Mouse (Mus musculus) layer of hippocampus, adult 18-20 months (tissue): ENCODE results near the gene Wipi1. TPM values are rescaled to one million over a fixed set of nuclear protein-coding genes. Genes with fewer than 3 reads are reported as not detected.

ENCODE experiments used
- DNase-seq, 2 experiments: peaks; one replicate each; pipeline ENCODE4 v3.0.0; 2022; ENCODE audit warnings: low spot score in 2 of 2
- total RNA-seq, 2 experiments: library from RNA; stranded (reverse); gene quantifications; 2 replicates each; pipeline ENCODE4 v1.2.3; 2021

Wipi1 gene
- total RNA-seq, 2 experiments from 2014 or later = 21.1 to 21.6 TPM

DNA sequence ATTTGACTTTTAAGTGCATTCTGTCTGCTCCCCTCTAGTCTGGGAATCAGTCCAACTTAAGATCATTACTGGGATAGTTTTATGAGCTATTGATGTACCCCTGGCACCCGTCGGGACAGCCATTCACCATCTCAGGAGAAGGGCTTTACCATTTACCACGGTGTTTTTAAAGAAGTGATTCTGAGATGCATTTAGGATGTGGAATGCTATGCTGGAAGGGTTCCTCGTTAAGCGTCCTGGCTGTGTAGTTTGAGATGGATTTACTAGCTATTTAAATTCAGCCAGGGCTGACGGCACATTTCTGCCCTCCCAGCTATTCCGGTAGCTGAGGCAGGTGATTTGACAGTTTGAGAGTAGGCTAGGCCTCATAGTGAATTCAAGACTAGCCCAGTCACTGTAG is 67.3 kb downstream of the Wipi1 start:
- no peak for DNase-seq

DNA sequence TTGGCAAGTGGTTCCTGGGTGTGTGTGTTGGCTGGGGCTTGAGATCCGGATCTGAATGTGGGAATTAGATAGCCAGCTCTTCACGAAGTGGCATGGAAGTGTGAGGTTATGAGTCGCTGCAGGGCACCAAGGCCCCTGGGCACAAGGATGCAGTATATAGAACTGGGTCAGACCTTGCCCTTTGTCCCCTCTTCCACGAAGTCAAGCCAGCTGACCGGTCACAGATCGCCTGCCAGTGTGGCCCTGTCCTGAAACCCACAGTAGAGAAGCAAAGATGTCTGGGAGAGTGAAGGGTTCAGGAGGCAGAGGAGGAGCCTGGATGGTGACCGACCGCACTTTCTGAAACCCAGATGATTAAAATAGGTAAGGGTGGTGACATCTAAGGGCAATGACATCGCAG is 68.3 kb downstream of the Wipi1 start:
- DNase-seq = no peak

DNA sequence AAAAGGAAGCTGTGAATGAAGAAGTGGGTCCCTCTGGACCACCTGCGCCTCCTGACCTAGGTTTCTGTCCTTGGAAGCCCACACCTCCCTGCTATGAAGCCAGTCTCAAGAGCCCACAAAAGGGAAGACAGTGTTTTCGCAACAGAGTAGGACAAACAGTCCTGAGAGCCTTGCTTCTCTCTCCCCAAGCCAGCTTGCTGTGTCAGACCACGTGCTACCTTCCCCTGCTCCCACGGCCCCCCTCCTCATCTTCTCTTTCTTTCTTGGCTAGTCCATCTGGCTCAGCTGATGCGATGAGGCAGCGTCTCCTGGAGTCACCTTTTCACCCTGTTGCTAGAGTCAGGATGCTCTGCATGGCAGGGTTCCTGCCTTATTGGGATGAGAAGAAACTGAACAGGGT is 72.5 kb downstream of the Wipi1 start:
- DNase-seq = no peak

DNA sequence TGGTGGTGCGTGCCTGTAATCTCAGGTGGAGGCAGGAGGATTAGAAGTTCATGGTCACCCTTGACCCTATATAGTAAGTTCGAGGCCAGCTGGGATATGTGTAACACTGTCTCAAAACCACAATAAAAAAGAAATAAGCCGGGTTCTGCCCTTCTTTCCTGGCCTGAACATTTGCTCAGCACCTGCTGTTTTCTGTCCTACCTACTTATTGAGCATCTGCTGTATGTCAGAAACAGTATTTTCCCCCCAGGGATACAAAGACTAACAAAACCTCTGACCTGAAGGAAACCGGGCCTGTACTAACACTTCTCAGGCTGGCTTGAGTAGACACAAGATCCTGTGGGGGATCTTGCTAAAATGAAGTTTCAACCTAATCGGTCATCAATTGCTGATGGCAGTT is 74.8 kb downstream of the Wipi1 start:
- no peak for DNase-seq

DNA sequence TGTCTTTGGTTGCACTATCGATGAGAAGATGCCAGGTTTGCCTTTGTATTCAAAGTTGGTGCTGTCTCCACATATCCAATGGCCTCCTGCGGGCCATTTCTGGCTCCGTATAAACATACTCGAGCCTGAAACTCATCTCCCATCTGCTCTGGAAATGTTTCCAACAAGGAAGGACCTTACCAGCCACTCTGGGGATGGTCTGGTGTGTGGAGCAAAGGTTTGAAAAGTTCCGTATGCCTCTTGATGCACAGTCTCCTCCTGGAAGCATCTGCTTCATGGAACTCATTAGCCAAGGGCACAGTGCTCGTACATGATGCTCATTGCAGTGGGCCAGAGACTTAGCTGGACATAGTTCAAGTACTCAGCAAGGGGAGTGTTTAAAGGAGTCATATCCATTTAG is 75.8 kb downstream of the Wipi1 start:
- DNase-seq = no peak

DNA sequence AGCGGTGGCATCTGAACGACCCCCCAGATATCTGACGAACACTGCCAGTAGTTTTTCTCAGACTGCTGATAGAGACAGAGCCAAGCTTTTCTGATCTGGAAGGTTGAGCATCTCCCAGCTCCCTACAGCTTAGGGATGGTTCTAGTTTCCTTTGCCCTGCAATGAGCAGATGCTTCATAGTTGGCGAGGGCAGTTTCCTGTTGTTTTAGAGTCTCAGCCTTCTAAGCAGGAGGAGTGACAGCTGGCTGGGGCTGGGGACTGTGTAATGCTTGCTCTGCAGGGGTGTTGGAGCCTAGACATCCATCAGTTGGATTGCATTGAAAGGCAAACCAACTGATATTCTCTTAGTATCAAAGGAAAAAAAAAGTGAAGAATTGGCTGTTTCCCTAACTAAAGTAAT is 81.7 kb downstream of the Wipi1 start:
- DNase-seq = peak; percentile 5 to 7

DNA sequence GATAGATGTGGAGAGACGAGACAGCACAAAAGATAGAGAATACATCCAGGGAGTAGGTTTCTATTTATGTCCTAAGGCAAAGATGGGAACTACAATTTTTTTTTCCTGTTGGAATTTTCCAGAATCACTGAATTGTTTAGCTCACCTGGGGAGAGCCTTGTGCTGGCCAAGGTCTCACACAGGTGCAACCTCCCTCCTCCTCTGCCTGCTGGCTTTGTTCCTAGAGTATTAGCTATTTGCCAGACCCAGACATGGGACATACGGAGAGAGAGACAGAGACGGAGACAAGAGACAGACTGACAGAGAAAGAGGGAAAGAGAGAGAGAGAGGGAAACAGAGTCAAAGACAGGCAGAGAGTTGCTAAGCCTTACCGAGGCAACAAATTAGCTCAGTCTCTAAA is 86.2 kb downstream of the Wipi1 start:
- no peak for DNase-seq

DNA sequence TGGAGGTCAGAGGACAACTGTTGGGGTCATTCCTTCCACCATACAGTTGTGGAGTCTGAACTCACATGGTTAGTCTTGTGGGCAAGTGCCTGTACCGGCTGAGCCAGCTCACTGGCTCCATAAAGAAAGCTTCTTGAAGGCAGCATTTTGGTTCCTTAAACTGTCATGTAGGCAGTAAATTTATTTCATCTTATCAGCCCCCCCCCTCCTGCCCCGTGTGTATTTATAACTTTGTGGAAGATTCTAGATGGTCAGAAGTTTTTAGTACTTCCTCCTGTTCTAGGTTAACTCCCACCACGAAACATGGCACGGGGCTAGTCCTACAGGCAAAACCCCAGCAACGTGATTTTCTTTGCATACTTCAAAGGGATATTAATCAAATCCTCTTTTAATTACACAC is 86.9 kb downstream of the Wipi1 start:
- DNase-seq = no peak

Other genes starting within 250 kb of the Wipi1 start
- gene Gna13, start 249.1 kb downstream of the Wipi1 start, total RNA-seq = 10 to 100 TPM; 55.5 to 59.9 TPM
- not detected for gene 9930022D16Rik, start 198.1 kb downstream of the Wipi1 start, total RNA-seq
- gene Amz2, start 186.0 kb downstream of the Wipi1 start, total RNA-seq = 10 to 100 TPM; 56.2 to 56.7 TPM
- gene Arsg, start 138.6 kb downstream of the Wipi1 start, total RNA-seq = 10 to 100 TPM; 15.1 to 17.4 TPM
- gene Slc16a6, start 138.4 kb downstream of the Wipi1 start, total RNA-seq = 1 to 10 TPM; 5.9 to 6.1 TPM
- gene Prkar1a, start 37.4 kb upstream of the Wipi1 start, total RNA-seq = 100 to 1,000 TPM; 567 to 586 TPM
- gene Fam20a, start 110.3 kb upstream of the Wipi1 start, total RNA-seq = 10 to 100 TPM; 14.9 to 16.4 TPM
- gene 1700012B07Rik, start 216.1 kb upstream of the Wipi1 start, total RNA-seq = not detected